Mouse (Mus musculus): ENCODE results near the gene Gm11639.
"Not testable (repeated sequence)": the region's sequence is repeated elsewhere in the genome, so short reads cannot be mapped to it uniquely, and the experiment has no call there.

Gm11639 gene

DNA sequence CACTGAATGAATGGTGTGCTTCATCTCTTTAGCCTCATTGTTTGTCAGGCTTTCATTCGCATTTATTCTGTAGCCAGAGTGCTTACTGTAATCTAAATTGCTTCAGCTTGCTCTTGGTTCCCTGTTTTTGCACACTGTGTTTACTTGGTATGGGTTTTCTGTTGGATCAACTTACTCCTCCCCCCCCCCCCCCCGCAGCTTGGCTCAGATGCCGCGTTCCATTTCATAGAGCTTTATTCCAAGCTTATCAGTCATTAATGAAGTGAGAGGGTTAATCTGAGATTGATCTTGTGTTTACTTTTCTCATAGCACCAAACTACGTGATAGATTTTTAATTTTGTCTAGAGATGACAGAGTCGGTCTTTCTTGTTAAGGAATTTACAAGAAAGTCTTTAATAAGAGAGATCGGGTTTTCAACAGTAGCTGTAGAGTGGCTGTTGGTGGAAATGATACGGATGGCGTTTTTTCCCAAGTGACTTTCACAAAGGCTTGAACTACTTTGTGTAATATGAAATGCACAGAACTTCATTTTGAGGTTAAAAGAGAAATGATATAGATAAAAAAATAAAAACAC is 59.6 kb downstream of the Gm11639 start:
- no peak for DNase-seq

DNA sequence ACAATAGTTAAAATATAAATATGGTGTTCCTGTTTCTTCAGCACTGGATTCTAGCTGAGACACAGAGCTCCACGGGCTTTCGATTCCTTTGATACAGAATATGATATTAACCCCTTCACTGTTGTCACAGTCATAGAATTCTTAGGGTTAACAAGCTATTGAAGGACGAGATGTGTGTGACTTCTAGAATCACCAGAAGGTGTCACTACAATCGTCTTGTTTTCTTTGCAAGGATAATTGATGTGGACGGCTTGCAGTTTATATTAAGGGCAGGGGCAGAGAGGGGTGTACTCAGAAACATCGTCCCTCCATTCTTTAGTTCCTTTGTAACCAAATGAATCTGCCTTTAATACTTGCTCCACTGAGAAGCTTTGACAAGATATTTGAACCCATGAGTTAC is 80.3 kb downstream of the Gm11639 start:
- no peak for DNase-seq

DNA sequence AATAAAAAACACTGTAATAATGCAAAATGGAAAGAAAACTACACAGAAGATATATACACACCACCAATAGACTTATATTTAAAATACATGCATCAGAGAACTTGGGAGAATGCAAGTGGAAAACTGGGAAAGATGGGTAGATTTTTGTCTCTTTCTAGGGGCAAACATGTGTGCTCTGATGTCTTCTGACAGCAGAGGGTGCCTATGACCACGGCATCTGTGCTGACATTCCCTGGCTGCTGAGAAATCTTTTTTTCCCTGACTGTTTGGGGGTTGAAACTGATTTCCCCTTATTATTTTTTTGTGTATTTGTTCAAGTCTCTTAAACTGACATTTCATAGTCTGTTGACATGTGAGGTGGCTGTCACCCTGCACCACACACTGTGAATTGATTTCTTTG is 81.6 kb downstream of the Gm11639 start:
- no peak for DNase-seq

DNA sequence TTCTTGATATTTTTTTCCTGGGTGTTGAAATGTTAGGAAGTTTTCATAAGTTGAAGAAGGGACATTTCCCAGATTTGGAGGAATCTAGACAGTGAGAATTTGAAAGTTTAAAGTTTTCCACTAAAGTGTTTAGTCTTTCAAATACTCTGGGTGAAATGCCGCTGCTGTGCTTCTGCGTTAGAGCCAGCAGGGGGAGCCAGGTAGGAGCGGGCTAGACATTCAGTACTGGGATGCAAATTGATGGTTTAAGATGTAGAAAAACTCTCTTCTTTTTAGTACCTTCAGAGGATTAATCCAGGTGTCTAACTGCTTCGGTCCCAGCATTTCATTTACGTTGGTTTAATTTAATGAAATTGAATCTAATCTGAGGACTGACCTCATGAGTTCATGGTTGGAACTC is 82.6 kb downstream of the Gm11639 start:
- peak; percentile 3 for DNase-seq

DNA sequence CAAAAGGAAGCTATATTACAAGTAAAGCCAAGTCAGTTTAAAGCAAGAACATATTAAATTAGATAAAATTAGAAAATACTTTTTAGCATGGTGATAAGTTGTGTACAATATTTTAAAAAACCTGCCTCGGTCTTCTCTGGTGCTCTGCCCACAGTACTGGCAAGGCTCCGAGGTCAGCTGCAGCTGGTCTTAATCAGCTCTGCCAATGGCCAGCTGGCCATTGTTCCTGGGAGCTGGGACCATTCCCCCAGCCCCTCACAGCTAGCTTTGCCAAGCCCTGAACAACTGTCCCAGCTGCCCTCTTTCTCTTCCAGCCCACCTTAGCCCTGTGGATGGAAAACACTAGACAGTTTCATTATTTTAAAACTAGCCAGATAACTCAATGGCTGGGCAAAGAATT is 93.3 kb downstream of the Gm11639 start:
- no peak for DNase-seq

DNA sequence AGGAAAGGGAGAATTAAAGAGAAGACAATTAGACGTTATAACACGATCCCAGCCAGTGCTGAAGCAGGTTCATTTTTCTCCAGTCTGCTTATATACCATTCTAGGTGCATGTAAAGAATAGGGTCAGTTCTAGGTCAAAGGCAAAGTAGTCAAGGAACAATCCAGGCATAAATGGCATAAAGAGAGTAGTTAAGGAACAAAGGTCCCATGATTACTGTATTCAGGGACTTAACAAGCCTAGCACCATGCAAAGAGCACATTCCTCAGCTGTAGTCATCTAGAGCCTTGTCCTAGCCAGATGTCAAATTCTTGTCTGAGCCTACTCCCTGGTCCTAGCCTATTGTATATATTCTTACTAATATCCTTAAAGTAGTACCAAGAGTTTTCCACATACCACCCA is 259.2 kb downstream of the Gm11639 start:
- DNase-seq = no peak

DNA sequence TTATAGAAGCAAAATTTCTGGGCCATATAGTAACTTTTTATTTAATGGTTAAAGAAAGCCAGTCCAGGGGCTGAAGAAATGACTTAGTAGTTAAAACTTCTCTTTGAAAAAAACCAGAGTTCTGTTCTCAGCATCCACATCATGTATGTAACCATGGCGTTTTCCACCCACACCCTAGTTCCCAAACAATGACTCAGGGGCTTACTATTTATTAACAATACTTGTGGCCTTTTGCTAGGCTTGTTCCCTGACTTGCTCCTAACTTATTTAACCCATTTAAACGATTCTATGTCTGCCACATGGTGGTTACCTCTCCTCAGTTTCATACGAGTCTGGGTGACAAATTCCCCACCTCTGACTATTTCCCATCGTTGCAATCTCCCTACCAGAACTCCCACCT is 266.8 kb downstream of the Gm11639 start:
- DNase-seq = no peak

DNA sequence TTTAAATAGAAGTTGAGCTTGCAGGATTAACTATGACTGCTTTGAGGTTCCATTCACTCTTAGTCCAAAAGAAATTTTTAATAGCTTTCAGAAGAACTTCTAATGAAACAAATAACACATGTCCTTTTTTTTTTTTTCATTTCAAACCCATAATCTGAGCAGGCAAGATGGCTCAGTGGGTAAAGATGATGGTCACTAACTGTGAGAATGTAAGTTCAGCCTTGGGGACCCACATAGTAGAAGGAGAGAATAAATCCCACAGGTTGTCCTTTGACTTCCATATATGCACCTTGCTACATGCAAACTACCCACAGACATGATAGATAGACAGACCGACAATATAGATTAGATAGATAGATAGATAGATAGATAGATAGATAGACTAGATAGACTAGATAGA is 282.4 kb downstream of the Gm11639 start:
- DNase-seq = no peak

DNA sequence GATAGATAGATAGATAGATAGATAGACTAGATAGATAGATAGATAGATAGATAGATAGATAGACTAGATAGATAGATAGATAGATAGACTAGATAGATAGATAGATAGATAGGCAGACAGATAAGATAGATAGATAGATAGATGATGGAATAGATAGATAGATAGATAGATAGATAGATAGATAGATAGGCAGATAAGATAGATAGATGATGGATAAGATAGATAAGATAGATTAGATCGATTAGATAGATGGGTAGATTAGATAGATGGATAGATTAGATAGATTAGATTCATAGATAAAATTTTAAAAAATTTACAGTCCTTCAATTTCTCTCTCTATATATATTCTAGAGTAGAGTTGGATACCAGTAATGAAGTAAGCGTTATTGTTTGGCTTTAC is 282.9 kb downstream of the Gm11639 start:
- DNase-seq = no peak

DNA sequence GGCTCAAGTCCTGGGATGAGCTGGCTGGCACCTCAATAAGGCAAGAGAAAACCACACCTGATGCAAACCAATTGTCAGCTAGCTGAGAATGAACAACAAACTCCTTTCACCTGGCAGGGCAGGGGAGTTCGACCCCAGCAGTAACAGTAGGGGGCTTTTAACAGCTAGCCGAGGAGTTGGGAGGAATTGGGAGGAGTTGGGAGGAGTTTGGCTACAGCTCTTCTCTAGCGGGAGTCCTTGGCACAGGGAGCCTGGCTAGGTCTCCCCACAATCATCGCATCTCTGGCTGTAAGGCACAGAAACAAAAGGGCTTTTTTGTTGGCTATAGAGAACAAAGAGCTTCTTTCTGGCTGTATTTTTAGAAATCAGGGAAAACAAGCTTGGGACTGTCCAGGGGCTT is 285.8 kb downstream of the Gm11639 start:
- DNase-seq = no peak

DNA sequence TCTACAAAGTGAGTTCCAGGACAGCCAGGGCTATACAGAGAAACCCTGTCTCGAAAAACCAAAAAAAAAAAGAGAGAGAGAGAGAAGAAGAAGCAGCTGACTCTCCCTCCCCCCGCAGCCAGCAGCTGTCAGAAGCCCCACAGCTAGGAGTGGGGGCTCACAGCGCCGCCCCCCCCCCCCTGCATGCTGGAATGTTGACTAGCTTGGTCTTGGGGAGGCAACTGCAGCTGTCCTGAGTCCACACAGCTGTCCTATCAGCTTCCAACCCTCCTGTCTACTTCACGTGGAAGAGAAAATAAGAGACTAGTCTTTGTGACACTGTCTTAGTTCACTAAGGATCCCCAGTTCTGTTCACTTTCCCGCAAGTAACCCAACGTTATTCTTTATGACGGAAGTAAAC is 287.0 kb downstream of the Gm11639 start:
- DNase-seq = no peak

DNA sequence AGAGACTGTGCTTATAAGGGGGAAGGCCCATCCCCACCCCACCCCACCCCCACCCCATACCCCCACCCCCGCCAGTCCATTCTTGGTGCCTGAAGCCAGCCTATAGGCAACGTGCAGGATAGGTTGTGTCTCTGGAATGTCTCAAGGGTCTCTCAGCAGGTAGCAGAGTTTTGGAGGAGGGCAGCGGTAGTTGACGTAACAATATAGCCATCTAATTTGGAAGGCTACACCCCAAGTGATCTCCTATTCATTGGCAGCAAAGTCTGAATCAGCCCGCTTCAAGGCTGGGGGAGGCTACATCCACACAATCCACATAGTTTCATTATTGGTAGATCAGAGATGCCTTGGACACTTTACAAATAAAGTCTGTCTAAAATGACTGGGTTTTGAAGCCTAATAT is 292.5 kb downstream of the Gm11639 start:
- no peak for DNase-seq

DNA sequence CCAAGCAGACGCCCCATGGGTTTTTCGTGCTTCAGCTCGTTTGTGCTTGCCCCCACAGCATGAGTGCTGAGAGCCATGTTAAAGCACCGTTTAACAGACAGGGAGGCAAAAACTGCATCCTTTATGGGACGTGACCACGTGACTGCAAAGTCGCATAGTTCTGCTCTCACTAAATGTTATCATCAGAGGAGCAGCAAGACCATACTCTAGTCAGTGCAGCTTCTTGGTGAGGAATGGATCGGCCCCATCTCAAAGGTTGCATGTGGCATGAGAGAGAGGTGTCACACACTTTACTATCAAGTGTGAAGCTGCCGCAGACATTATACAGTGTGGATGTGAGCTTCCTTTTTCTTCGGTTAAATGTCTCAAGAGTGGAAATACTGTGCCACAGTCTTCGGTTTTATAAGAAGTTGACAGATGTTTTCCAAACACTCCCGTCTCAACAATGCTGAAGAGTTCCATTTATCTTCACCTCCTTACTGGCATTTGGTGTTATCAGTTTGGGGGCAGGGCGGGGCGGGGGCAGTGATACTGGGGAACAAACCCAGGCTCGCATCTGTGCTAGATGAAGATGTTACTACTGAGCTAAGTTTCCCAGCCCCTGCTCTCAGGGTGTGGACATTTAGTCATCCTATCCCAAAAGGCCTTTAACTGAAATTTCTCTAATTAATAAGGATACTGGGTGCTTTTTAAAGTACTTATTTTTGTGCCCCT is 296.0 kb downstream of the Gm11639 start:
- no peak for DNase-seq

DNA sequence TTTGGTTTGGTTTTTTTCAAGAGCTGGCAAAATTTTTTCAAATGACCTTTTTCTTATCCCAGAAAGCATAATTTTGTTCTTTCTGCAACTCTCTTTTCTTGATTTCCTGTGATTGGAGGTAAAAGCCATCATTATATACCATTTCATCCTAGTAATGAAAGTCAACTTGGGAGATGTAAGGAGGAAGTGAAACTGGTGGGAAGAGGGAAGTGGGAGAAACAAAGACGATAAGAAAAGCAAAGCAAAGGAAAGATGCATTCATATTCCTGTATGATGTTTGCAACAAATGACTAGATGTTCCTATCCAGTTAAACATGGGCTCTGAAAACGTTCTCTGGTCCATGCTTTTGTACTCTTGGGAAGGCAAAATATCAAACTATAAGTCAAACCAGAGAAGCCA is 323.7 kb downstream of the Gm11639 start:
- no peak for DNase-seq

DNA sequence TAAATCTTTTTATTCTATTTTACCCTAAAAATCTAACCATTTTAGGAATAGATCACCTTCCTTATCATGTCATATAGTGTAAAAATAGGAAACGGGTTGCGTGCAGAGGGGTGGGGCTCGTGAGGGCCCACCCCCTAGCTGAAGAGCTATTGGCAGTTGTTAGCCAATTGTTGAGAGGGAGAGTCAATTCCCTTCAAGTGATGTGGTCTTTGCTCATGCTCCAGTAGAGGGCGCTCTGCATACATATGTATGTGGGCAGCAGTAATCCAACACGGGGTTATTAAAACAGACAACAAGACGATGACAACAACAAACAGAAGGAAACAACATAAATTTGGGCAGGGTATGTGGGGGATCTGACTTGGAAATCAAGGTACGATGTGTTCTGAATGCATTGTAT is 335.6 kb downstream of the Gm11639 start:
- DNase-seq = peak; percentile 1

DNA sequence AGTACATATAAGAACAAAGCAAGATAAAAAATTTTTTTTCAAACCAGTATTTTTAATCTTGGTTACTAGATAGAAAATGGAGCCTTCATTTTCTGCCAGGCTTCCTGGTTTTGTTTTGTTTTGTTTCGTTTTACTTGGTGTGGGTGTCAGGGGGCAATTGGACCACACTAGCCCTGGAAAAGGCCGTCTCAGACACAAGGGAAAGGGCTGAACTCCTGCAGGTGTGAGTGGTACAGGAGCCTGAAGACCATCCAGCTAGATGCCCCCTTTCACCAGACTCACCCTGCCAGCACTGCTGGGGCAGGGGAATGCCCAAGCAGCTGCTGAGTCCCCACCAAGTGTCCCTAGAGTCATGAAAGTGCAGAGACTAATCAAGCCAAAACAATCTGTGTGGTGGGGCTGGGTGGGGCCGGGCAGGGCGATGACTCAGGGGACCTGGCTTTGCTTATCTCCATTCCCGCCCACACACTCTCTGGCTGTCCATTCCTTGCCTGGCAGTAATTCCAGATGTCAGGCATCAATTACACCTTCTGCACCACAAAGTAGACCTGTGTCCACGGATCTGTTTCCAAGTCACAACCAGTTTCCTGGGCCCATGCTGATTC is 343.3 kb downstream of the Gm11639 start:
- no peak for DNase-seq

DNA sequence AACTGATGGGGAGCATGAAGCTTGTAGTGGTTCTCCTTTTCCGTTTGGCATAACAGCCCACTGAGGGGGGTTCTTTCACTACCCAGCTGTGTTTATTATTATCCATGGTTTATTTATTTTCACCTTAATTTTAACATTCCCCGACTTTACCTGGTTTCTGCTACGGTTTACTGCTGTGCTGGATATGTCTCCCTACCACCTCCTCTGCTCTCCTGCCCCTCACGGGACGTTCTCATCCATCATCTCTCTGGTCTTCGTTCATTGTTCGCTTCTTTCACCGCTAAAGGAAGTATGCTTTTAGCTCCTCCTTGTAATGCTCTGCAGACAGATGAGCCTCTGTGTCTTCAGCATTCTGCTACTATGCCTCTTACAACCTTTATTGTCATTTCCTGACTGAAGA is 344.0 kb downstream of the Gm11639 start:
- DNase-seq = no peak

DNA sequence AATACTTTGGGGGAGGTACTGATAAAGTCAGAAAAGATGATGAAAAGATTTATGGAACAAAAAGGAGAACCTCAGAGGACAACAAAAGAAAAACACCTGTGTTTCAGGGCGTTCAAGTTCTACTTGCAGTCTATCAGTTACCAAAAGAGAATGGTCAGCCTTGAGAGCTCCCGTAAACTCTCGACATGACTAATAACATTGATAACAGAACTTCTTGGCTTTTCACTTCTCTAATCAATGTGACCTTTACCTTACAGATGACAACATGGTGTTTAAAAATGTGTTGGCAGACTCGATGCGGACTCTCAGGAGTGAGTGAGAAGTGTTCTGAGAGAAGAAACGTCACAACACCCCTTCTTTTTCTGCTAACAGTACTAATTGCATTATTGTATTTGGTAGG is 344.7 kb downstream of the Gm11639 start:
- no peak for DNase-seq

DNA sequence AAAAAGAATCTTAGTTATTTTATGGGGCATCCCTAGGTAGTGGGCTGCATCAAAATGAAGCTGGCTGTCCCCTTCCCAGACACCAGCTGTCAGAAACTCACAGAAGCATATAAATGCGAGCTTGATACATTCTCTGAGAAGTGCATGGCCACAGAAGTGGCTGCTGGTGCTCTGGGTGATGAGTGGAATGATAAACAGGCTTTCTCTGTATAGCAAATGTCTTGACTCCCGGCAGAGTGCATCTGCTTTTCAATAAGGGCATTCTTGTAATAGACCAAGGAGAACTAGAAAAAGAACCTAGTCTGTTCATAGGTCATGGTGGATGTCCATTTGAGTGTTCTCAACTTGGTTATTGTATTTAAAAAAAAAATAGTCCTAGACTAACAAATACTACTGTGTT is 345.6 kb downstream of the Gm11639 start:
- DNase-seq = no peak

DNA sequence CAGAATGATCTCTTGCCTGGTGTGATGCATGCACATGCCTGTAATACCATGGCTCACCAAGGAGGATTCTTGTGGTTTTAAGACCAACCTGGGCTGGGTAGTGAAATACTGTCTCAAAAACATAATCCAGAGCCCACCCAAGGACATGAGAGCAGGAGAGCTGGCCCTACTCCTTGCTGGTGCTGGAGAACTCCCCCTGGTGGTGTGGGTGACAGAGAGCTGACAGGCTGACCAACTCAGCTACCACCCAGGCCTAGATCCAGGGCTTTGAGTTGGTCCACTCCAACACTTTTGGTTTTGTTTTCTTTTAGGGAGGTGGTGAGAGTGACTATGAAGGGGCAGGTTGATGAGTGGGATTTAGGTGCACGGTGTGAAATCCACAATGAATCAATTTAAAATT is 349.6 kb downstream of the Gm11639 start:
- no peak for DNase-seq

DNA sequence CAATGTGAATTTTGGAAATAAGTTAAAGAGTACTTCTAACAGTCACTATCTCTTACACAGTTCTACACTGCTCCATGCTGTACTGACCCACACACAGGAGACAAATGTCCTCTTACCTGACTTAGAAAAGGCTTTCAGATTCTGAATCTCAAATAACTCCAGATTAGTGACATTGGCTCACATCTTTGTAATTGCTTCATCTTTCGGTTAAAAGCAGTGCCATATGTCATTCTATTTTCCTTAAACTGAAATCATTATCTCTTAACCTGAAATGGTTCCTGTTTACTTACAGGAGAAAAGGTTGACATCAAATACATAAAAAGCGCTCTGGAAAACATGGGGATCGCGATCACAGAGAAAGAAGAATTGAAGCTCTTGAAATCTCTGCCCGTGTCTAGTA is 377.8 kb downstream of the Gm11639 start, which contains the start of gene Efcab3:
TSS of gene Efcab3 (plus strand) at position 301 of the 400 bp plus-strand sequence.
- DNase-seq = no peak

DNA sequence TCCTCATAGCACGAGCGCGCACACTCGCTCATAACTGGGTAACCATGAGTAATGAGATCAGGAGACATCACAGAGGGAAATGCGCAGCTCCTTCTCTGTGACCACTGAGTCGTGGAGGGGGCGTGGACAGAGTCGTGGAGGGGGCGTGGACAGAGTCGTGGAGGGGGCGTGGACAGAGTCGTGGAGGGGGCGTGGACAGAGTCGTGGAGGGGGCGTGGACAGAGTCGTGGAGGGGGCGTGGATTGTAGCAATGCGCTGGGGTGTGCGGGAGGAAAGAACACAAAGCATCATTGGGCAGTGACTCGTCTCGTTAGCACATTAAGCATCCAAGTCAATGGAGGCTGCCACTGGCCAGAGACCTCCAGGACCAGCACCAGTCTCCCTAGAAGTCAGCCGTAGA is 426.9 kb downstream of the Gm11639 start:
- DNase-seq = not testable (repeated sequence)

DNA sequence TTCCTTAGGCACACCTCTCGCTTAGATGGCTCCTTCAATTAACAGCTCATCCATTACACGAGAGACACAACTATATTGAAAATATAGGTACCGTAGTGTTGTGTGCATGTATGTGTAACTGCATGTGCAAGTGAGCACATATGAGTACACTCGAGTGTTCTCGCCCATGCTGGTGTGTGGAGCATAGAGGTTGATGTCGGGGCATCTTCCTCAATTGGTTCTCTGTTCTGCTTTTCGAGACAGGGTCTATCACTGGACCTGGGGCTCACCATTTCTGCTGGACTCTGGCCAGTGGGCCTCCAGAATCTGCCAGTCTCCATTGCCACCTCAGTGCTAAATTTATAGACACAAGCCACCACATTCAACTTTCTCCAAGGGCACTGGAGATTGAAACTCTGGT is 432.3 kb downstream of the Gm11639 start:
- DNase-seq = no peak

DNA sequence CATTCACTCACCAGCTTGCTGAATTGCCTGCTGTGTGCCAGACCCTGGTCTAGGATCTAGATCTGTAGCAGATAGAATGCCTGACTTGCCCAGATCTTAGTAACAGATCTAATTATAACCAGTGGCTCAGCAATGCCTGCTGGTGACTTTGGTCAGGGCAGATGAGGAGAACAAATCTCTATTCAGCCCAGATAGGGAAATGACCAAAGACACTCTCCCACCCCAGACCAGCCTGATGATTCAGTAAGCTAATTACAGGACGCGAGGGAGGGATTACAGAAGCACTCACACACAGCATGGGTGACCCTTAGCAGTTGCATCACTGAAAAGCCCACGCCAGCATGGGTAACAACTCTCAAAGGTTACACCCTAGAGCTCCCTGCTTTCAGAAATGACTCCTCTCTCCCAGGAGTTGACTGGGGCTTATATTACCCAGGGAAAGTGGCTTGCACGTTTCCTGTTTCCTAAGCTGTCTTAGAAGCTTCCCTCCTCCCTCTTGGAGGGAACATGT is 435.1 kb downstream of the Gm11639 start:
- DNase-seq = no peak
